Mouse (Mus musculus) midbrain, embryonic 16.5 days (tissue): ENCODE data around the gene Prr18. TPM values are rescaled to one million over a fixed set of nuclear protein-coding genes. Genes with fewer than 3 reads are reported as not detected.
"Not testable (repeated sequence)": the region's sequence is repeated elsewhere in the genome, so short reads cannot be mapped to it uniquely, and the experiment has no call there.

Experiments
- ATAC-seq: fragments of 200-750 bp; cut with Nextera tagmentation; 2 replicates; pipeline ENCODE4 v1.8.0; 2017; ENCODE audit warnings: moderate TSS enrichment
- H3K27ac ChIP-seq: fragments of 300-500 bp; sonication (generic); 2 replicates; pipeline ENCODE4 v1.5.1; 2014; ENCODE audit warnings: mild to moderate bottlenecking, low read length, mixed read lengths
- H3K27me3 ChIP-seq: fragments of 300-500 bp; sonication (generic); 2 replicates; pipeline ENCODE4 v1.6.1; 2014; ENCODE audit warnings: low read depth, low read length, mixed read lengths; ENCODE audit not compliant: control insufficient read depth, insufficient read depth
- H3K36me3 ChIP-seq: fragments of 300-500 bp; sonication (generic); 2 replicates; pipeline ENCODE4 v1.6.1; 2014; ENCODE audit warnings: mild to moderate bottlenecking, low read length, moderate library complexity, mixed read lengths; ENCODE audit not compliant: control insufficient read depth, insufficient read depth
- H3K4me1 ChIP-seq: fragments of 300-500 bp; sonication (generic); 2 replicates; pipeline ENCODE4 v1.6.1; 2014; ENCODE audit warnings: mild to moderate bottlenecking, low read length, mixed read lengths; ENCODE audit not compliant: control insufficient read depth, insufficient read depth
- H3K4me2 ChIP-seq: fragments of 300-500 bp; sonication (generic); 2 replicates; pipeline ENCODE4 v1.6.1; 2014; ENCODE audit warnings: mild to moderate bottlenecking, low read length, mixed read lengths
- H3K4me3 ChIP-seq: fragments of 300-500 bp; sonication (generic); 2 replicates; pipeline ENCODE4 v1.5.1; 2014; ENCODE audit warnings: low read depth, mild to moderate bottlenecking, low read length, moderate library complexity, mixed read lengths
- H3K9ac ChIP-seq: fragments of 300-500 bp; sonication (generic); 2 replicates; pipeline ENCODE4 v1.6.1; 2014; ENCODE audit warnings: low read depth, low read length, mixed read lengths
- H3K9me3 ChIP-seq: fragments of 300-500 bp; sonication (generic); replicated peaks from 2 replicates; pipeline ENCODE4 v1.6.1; 2014; ENCODE audit warnings: mild to moderate bottlenecking, low read length, mixed read lengths; ENCODE audit not compliant: control insufficient read depth, poor library complexity, severe bottlenecking
- WGBS: fragments of 180-500 bp; shearing (Covaris S2); extraction: QIAGEN DNeasy Blood & Tissue Kit; methylation state at CpG from one replicate; pipeline ENCODE4 v1.1.7; 2014; 5-methylcytosine and 5-hydroxymethylcytosine counted together
- polyA plus RNA-seq: library from polyadenylated mRNA; unstranded; fragments of >200 nt; fragmentation: Nextera tagmentation; extraction: Ambion mirVana; gene quantifications from 2 replicates; pipeline ENCODE4 v1.2.1, GENCODE M21; 2015

Prr18 gene
- polyA plus RNA-seq, 1 experiment from 2014 or later = 17.8 TPM

DNA sequence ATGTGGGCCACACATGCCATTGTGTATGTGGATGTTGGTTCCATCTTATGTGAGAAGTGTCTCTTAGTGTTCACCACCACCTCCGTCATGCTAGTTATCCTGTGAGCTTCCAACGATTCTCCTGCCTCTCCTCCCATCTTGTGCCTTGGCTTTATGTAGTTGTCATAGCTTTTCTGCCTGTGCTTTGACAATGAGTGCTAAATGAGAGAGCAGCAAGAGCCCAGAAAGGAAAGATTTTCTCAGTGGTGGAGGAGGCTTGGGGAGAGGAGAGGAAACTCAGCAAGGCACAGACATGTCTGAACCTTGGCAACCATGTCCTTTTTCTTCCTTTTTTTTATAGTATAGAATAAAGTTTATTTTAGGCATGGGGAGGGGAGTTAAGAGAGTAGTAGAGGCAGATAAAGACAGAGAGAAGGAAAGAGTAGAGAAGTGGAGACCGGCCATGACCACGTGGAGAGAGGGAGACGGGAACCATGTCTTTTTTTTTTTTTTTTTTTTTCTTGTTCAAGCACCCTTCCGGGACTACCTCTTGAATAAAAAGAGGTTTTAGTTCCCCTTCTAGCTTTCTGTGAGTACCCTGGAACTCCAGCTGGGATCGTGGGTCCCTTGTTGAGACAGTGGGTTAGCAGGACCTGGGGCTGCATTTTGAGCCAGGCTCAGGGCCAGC is 34.4 kb upstream of the Prr18 start:
- Histone ChIP-seq H3K4me1 (no peaks in the 10 kb centered on the region), H3K27ac (no peak overlapping the region), H3K27me3 (no peaks in the 10 kb centered on the region; the same call in 1 of the 2 replicates), H3K9me3 (no peaks in the 10 kb centered on the region), H3K36me3 (peaks cover 3% of the 10 kb centered on the region; the same call in 1 of the 2 replicates), H3K9ac (no peak overlapping the region), H3K4me3 (no peak overlapping the region), H3K4me2 (no peak overlapping the region)
- ATAC-seq = no peak
- WGBS = 77% methylated on average over 7 of the region's 7 CpGs

GRCm38 (mm10) chr17:8303671-8304070 is 33.6 kb upstream of the Prr18 start:
- Histone ChIP-seq H3K9ac (no peak overlapping the region), H3K27me3 (no peaks in the 10 kb centered on the region; the same call in 1 of the 2 replicates), H3K9me3 (no peaks in the 10 kb centered on the region), H3K27ac (no peak overlapping the region), H3K36me3 (no peaks in the 10 kb centered on the region), H3K4me2 (no peak overlapping the region), H3K4me3 (no peak overlapping the region), H3K4me1 (no peaks in the 10 kb centered on the region)
- ATAC-seq = no peak
- WGBS = 68% methylated on average over 5 of the region's 5 CpGs

GRCm38 (mm10) chr17:8305801-8306200 is 31.5 kb upstream of the Prr18 start:
- no peak overlapping the region for H3K9ac ChIP-seq
- 32% methylated on average over 3 of the region's 3 CpGs for WGBS

DNA sequence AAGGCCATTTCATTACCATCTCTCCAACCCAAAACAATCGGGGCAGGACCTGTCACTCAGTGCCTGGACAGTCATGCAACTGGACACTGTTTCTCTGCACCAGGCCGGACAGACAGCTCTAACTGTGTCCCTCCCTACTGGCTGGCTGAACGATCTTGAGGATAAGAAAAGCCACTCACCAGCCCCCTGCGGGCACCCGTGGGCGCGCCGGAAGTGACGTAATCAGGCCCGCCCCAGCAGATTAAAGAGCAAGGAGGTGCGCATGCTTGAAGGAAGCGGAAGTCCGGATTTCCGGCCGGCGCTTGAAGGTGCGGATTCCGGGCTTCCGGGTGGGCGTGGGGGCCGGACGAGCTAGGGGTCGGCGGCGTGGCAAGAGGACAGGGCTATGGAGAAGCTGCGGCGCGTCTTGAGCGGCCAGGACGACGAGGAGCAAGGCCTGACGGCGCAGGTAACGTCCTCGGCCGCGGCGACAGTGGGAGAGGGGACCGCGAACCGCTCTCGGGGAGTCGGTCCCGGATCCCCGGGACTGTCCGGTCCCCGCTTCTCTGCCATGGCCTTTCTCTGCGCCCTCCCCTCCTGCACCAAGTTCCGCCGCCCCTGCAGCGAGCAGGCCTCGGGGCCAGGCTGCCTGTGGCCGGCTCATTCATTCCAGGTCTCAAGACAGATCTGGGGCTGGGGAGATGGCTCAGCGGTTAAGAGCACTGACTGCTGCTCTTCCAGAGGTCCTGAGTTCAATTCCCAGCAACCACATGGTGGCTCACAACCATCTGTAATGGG is 26.2 kb upstream of the Prr18 start, which contains the start of gene Sft2d1:
TSS of gene Sft2d1 (plus strand) at position 265 of the 777 bp plus-strand sequence.
- no peaks in the 10 kb centered on the region for H3K9me3 ChIP-seq
- H3K4me1 ChIP-seq = peaks cover 25% of the 10 kb centered on the region
- H3K27me3 ChIP-seq = no peaks in the 10 kb centered on the region
- WGBS = under 1% methylated on average over 47 of the region's 54 CpGs
- H3K36me3 ChIP-seq = no peaks in the 10 kb centered on the region
- peak within 1 kb of the TSS; percentile 89 for H3K9ac ChIP-seq
- ATAC-seq = peak; percentile 93
- peak within 1 kb of the TSS; percentile 89 for H3K4me2 ChIP-seq
- peak within 1 kb of the TSS; percentile 90 for H3K27ac ChIP-seq
- peak within 1 kb of the TSS; percentile 87 for H3K4me3 ChIP-seq

More at GRCm38 (mm10) chr17:8305801-8306200, 31.5 kb upstream of the Prr18 start:
- no peaks in the 10 kb centered on the region for H3K9me3 ChIP-seq
- H3K4me3 ChIP-seq = no peak overlapping the region
- no peak overlapping the region for H3K27ac ChIP-seq
- no peaks in the 10 kb centered on the region for H3K36me3 ChIP-seq
- H3K27me3 ChIP-seq = no peaks in the 10 kb centered on the region; the same call in 1 of the 2 replicates
- H3K4me1 ChIP-seq = no peaks in the 10 kb centered on the region
- ATAC-seq = no peak
- no peak overlapping the region for H3K4me2 ChIP-seq

DNA sequence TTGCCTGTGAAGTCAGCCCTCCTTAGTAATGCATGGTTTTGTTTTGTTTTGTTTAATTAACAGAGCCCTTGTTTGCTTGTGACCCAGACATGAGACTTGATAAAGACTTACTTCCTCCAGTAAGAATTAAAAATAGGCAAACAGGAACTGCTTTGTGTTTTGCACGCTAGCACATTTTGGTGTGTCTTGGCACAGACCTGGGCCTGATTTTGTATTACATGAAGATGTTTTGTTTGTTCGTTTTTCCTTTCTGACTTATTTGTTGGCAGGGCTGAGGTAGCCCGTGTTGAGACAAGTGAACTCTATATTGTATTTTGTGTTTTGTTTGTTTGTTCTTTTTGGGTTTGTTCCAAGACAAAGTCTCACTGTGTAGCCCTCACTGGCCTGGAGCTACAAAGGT is 25.5 kb upstream of the Prr18 start:
- H3K36me3 ChIP-seq = no peaks in the 10 kb centered on the region
- ATAC-seq = no peak
- WGBS = 57% methylated on average over 3 of the region's 3 CpGs
- H3K27me3 ChIP-seq = no peaks in the 10 kb centered on the region
- H3K4me3 ChIP-seq = peak overlapping the region; percentile 87
- H3K4me2 ChIP-seq = peak overlapping the region; percentile 89
- peak overlapping the region; percentile 89 for H3K9ac ChIP-seq
- peaks cover 25% of the 10 kb centered on the region for H3K4me1 ChIP-seq
- H3K27ac ChIP-seq = peak overlapping the region; percentile 90; the same call in 1 of the 2 replicates
- no peaks in the 10 kb centered on the region for H3K9me3 ChIP-seq

DNA sequence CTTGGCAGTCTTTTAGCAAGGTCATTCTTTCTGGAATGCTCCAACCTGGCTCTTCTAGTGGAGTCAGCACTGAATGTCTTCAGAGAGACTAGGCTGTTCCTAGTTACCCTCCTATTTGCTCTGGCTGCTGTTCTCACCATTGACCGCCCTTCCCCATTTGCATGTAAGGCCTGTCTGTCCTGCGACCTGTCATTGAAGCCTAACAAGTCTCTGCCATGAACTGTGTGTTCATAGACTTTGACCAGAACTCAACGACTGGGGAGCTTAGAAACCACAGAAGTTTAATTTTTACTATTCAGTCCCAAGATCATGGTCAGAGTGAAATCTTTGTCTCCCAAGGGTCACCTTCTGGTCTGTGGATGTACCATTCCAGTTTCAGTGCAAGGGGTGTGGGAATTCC is 23.3 kb upstream of the Prr18 start:
- no peak for ATAC-seq
- peaks cover 25% of the 10 kb centered on the region for H3K4me1 ChIP-seq
- WGBS = 87% methylated on average over 3 of the region's 3 CpGs

DNA sequence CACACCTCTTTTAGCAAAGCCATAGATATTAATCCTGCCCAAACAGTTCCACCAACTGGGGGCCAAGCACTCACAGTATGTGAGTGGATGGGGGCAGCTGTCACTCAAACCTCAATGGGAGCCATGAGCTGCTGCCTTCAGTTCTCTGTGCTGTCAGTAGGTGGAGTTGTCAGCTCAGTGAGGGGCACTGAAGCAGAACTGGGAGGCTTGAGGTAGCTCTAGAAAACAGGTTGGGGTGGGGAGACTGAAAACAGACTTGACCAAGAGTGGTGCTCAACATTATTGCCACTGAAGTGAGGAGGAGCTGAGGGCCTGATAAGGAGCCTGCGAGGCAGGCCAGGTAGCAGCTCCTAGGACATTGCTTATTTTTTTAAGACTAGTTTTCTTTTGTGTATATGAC is 21.0 kb upstream of the Prr18 start:
- Histone ChIP-seq H3K36me3 (no peaks in the 10 kb centered on the region), H3K9ac (no peak overlapping the region), H3K27ac (no peak overlapping the region), H3K9me3 (no peaks in the 10 kb centered on the region), H3K4me2 (no peak overlapping the region), H3K4me3 (no peak overlapping the region), H3K4me1 (peaks cover 25% of the 10 kb centered on the region), H3K27me3 (no peaks in the 10 kb centered on the region)
- WGBS = 81% methylated on average over 1 of the region's 1 CpGs
- ATAC-seq = no peak

More for the DNA sequence above, 23.3 kb upstream of the Prr18 start:
- H3K27me3 ChIP-seq = no peaks in the 10 kb centered on the region
- no peak overlapping the region for H3K4me2 ChIP-seq
- H3K36me3 ChIP-seq = no peaks in the 10 kb centered on the region
- no peak overlapping the region for H3K4me3 ChIP-seq
- H3K9me3 ChIP-seq = no peaks in the 10 kb centered on the region
- no peak overlapping the region for H3K27ac ChIP-seq
- no peak overlapping the region for H3K9ac ChIP-seq

- H3K9me3 ChIP-seq, ATAC-seq, H3K27ac ChIP-seq, H3K27me3 ChIP-seq, H3K9ac ChIP-seq, H3K4me3 ChIP-seq, H3K4me1 ChIP-seq, H3K4me2 ChIP-seq: not testable (repeated sequence)
- peaks cover 15% of the 10 kb centered on the region for H3K36me3 ChIP-seq
- 75% methylated on average over 9 of the region's 11 CpGs for WGBS
These were observed 10.4 kb upstream of the Prr18 start for GRCm38 (mm10) chr17:8326877-8327276.
